Mouse (Mus musculus) liver, embryonic 14.5 days (tissue): ENCODE measurements around the gene Camkk2. TPM values are rescaled to one million over a fixed set of nuclear protein-coding genes. Genes with fewer than 3 reads are reported as not detected.
A peak's percentile ranks its signal among the peaks of the same experiment; 100 is the strongest.

Experiments used
- ATAC-seq: fragments of 200-750 bp; cut with Nextera tagmentation; 2 replicates; pipeline ENCODE4 v1.8.0; 2017; ENCODE audit warnings: moderate number of reproducible peaks, mild to moderate bottlenecking, moderate library complexity; ENCODE audit not compliant: insufficient read depth
- DNase-seq, 3 experiments: peaks; one replicate each; pipeline ENCODE4 v3.0.0-alpha.2; 2012 to 2013; ENCODE audit warnings: low read depth in 3 of 3, low spot score in 3 of 3
- H3K27ac ChIP-seq: fragments of 300-500 bp; sonication (generic); 2 replicates; pipeline ENCODE4 v1.5.1; 2014; ENCODE audit warnings: moderate library complexity, mild to moderate bottlenecking, control low read depth, inconsistent platforms
- H3K27me3 ChIP-seq: fragments of 300-500 bp; sonication (generic); 2 replicates; pipeline ENCODE4 v1.6.1; 2014; ENCODE audit warnings: mild to moderate bottlenecking, low read length, moderate library complexity; ENCODE audit not compliant: control insufficient read depth, insufficient read depth
- H3K36me3 ChIP-seq: fragments of 300-500 bp; sonication (generic); replicated peaks from 2 replicates; pipeline ENCODE4 v1.6.1; 2014; ENCODE audit warnings: low read depth; ENCODE audit not compliant: control insufficient read depth, insufficient read depth
- H3K4me1 ChIP-seq, 2 experiments: fragments of 200-500 bp in 1 of 2; fragments of 300-500 bp in 1 of 2; sonication (generic) in 1 of 2; replicated peaks; 2 replicates each; pipeline ENCODE4 v1.6.1; 2012 to 2014; ENCODE audit warnings: antibody characterized with exemption in 1 of 2, inconsistent platforms in 1 of 2, low read length in 1 of 2; ENCODE audit not compliant: control insufficient read depth in 2 of 2, insufficient read depth in 2 of 2
- H3K4me2 ChIP-seq: fragments of 300-500 bp; sonication (generic); 2 replicates; pipeline ENCODE4 v1.6.1; 2014; ENCODE audit warnings: low read depth, mild to moderate bottlenecking, control low read depth, moderate library complexity
- H3K4me3 ChIP-seq, 2 experiments: fragments of 200-500 bp in 1 of 2; fragments of 300-500 bp in 1 of 2; sonication (generic) in 1 of 2; 2 replicates each; pipeline ENCODE4 v1.5.1; 2012 to 2014; ENCODE audit warnings: low read depth in 2 of 2, low read length in 2 of 2, mild to moderate bottlenecking in 2 of 2, control low read depth in 1 of 2, inconsistent platforms in 1 of 2, moderate library complexity in 1 of 2; ENCODE audit not compliant: insufficient read depth in 1 of 2
- H3K9ac ChIP-seq: fragments of 300-500 bp; sonication (generic); replicated peaks from 2 replicates; pipeline ENCODE4 v1.6.1; 2014; ENCODE audit warnings: mild to moderate bottlenecking, control low read depth, moderate library complexity
- H3K9me3 ChIP-seq: fragments of 300-500 bp; sonication (generic); 2 replicates; pipeline ENCODE4 v1.6.1; 2016; ENCODE audit warnings: low read length, mixed read lengths; ENCODE audit not compliant: control insufficient read depth
- CTCF ChIP-seq: IDR thresholded peaks from 2 replicates; pipeline ENCODE4 v1.5.1; 2016; ENCODE audit warnings: antibody characterized with exemption, low read depth, control low read depth
- EP300 ChIP-seq: IDR thresholded peaks from 2 replicates; pipeline ENCODE4 v1.6.1; 2016; ENCODE audit warnings: antibody characterized with exemption, low read depth
- WGBS: fragments of 180-500 bp; shearing (Covaris S2); extraction: QIAGEN DNeasy Blood & Tissue Kit; methylation state at CpG from one replicate; pipeline ENCODE4 v1.1.7; 2014; ENCODE audit not compliant: insufficient replicate concordance; 5-methylcytosine and 5-hydroxymethylcytosine counted together
- polyA plus RNA-seq, 2 experiments: library from polyadenylated mRNA; depleted of rRNA in 1 of 2; stranded (reverse) in 1 of 2; unstranded in 1 of 2; fragments of >200 nt; fragmentation: Nextera tagmentation in 1 of 2; extraction: Ambion mirVana in 1 of 2; gene quantifications; 2 replicates each; pipeline versions ENCODE4 v1.2.1 to v1.2.3; 2012 to 2014

The Camkk2 gene
- polyA plus RNA-seq, 2 experiments = 5.9 to 6.3 TPM

GRCm38 (mm10) chr5:122747950-122748349 is 31.3 kb downstream of the Camkk2 start:
- ATAC-seq (no peak), DNase-seq (no peak)
- Histone ChIP-seq H3K4me2 (no peak overlapping the region), H3K27me3 (no peaks in the 10 kb centered on the region), H3K9me3 (no peaks in the 10 kb centered on the region), H3K9ac (no peak overlapping the region), H3K27ac (no peak overlapping the region), H3K4me1 (no peaks in the 10 kb centered on the region), H3K36me3 (peaks cover 9% of the 10 kb centered on the region; the same call in 1 of the 2 replicates), H3K4me3 (no peak overlapping the region)
- WGBS = 86% methylated on average over 7 of the region's 7 CpGs
- TF ChIP-seq EP300 = no peak
- TF ChIP-seq CTCF = no peak

- ATAC-seq (no peak), DNase-seq (no peak)
- no peaks in the 10 kb centered on the region for H3K27me3 ChIP-seq
- WGBS = 78% methylated on average over 13 of the region's 13 CpGs
- no peak for TF ChIP-seq CTCF
- TF ChIP-seq EP300 = no peak
- no peaks in the 10 kb centered on the region for H3K4me1 ChIP-seq
- H3K27ac ChIP-seq = no peak overlapping the region
- no peak overlapping the region for H3K9ac ChIP-seq
- H3K4me2 ChIP-seq = no peak overlapping the region
- H3K9me3 ChIP-seq = no peaks in the 10 kb centered on the region
- no peak overlapping the region for H3K4me3 ChIP-seq
- H3K36me3 ChIP-seq = peaks cover 9% of the 10 kb centered on the region; the same call in 1 of the 2 replicates
Observed at GRCm38 (mm10) chr5:122743880-122744422, 35.3 kb downstream of the Camkk2 start.

- Histone ChIP-seq H3K36me3 (no peaks in the 10 kb centered on the region), H3K4me2 (no peak overlapping the region), H3K27ac (no peak overlapping the region), H3K4me3 (no peak overlapping the region), H3K4me1 (peaks cover 0 to 10% of the 10 kb centered on the region in 2 experiments), H3K9me3 (no peaks in the 10 kb centered on the region), H3K27me3 (no peaks in the 10 kb centered on the region), H3K9ac (no peak overlapping the region)
- no peak for DNase-seq
- ATAC-seq = no peak
- WGBS = 78% methylated on average over 15 of the region's 15 CpGs
- TF ChIP-seq EP300 = no peak
Observed at GRCm38 (mm10) chr5:122736761-122737160, 42.4 kb downstream of the Camkk2 start.

GRCm38 (mm10) chr5:122735853-122736252 is 43.4 kb downstream of the Camkk2 start:
- H3K27me3 ChIP-seq = no peaks in the 10 kb centered on the region
- H3K36me3 ChIP-seq = no peaks in the 10 kb centered on the region
- no peak overlapping the region for H3K4me3 ChIP-seq
- H3K9ac ChIP-seq = no peak overlapping the region
- WGBS = 76% methylated on average over 7 of the region's 7 CpGs
- no peak overlapping the region for H3K4me2 ChIP-seq
- no peak overlapping the region for H3K27ac ChIP-seq
- ATAC-seq (no peak), DNase-seq (no peak)
- no peak for TF ChIP-seq EP300
- no peak for TF ChIP-seq CTCF
- H3K9me3 ChIP-seq = no peaks in the 10 kb centered on the region
- H3K4me1 ChIP-seq = peaks cover 0 to 14% of the 10 kb centered on the region in 2 experiments

- TF ChIP-seq CTCF (no peak), EP300 (no peak)
- no peak overlapping the region for H3K4me3 ChIP-seq
Observed at GRCm38 (mm10) chr5:122733881-122734280, 45.3 kb downstream of the Camkk2 start.

More at GRCm38 (mm10) chr5:122733881-122734280, 45.3 kb downstream of the Camkk2 start:
- no peaks in the 10 kb centered on the region for H3K36me3 ChIP-seq
- H3K9ac ChIP-seq = no peak overlapping the region
- H3K9me3 ChIP-seq = no peaks in the 10 kb centered on the region
- WGBS = 31% methylated on average over 17 of the region's 17 CpGs
- H3K27ac ChIP-seq = no peak overlapping the region
- H3K27me3 ChIP-seq = no peaks in the 10 kb centered on the region
- DNase-seq (no peak), ATAC-seq (no peak)
- H3K4me2 ChIP-seq = peak overlapping the region; percentile 4; the same call in 1 of the 2 replicates
- H3K4me1 ChIP-seq = peaks cover 0 to 14% of the 10 kb centered on the region in 2 experiments
